ENCODE assay signal across 17 mouse cellular contexts in genomic region chr8:78426455-78426854, GRCm38 (mm10). TPM values are rescaled to one million over a fixed set of nuclear protein-coding genes. Genes with fewer than 3 reads are reported as not detected.
DNase-seq lines count a peak whose midpoint lies in the region; ATAC-seq lines count a peak whose summit lies in the region.
"Had no signal": no experiment of that assay in that cellular context is flagged by ENCODE, and none has a peak within 500 bp of the region (broad histone marks: within the 10 kb centered on the region; RNA-seq: fewer than 3 reads in every experiment).

No protein-coding gene starts in this region.

- H3K27ac ChIP-seq in intestine, embryonic 14.5 days (ENCODE audit: low read depth), result no peak overlapping the region
- no peak overlapping the region for H3K27ac ChIP-seq in intestine, embryonic 16.5 days (ENCODE audit: low read length)
- H3K27ac ChIP-seq in hindbrain, embryonic 12.5 days, result peak overlapping the region; percentile 79
- peak overlapping the region; percentile 73 for H3K27ac ChIP-seq in midbrain, embryonic 13.5 days
- H3K27ac ChIP-seq: heart, embryonic 10.5 days; liver, embryonic 14.5 days; macrophage had no signal

- no peak overlapping the region for H3K9ac ChIP-seq in intestine, embryonic 14.5 days (ENCODE audit: low read length)
- H3K9ac ChIP-seq in intestine, embryonic 16.5 days (ENCODE audit: low read depth, low read length), result no peak overlapping the region
- no peak overlapping the region for H3K9ac ChIP-seq in hindbrain, embryonic 12.5 days
- peak overlapping the region; percentile 24; the same call in 1 of the 2 replicates for H3K9ac ChIP-seq in midbrain, embryonic 13.5 days (replicated peaks)
- H3K9ac ChIP-seq: liver, embryonic 14.5 days had no signal

- no peaks in the 10 kb centered on the region for H3K9me3 ChIP-seq in intestine, embryonic 14.5 days (ENCODE audit: control insufficient read depth, low read length)
- no peaks in the 10 kb centered on the region for H3K9me3 ChIP-seq in intestine, embryonic 16.5 days (ENCODE audit: control insufficient read depth, low read length)
- H3K9me3 ChIP-seq in hindbrain, embryonic 12.5 days (replicated peaks), result no peaks in the 10 kb centered on the region
- no peaks in the 10 kb centered on the region for H3K9me3 ChIP-seq in midbrain, embryonic 13.5 days
- H3K9me3 ChIP-seq: heart, embryonic 10.5 days had no signal

- WGBS in intestine, embryonic 14.5 days, result under 1% methylated on average over 10 of the region's 10 CpGs
- WGBS in intestine, embryonic 16.5 days, result 1% methylated on average over 10 of the region's 10 CpGs
- WGBS in hindbrain, embryonic 12.5 days, result under 1% methylated on average over 10 of the region's 10 CpGs
- under 1% methylated on average over 10 of the region's 10 CpGs for WGBS in midbrain, embryonic 13.5 days

- H3K4me3 ChIP-seq in intestine, embryonic 14.5 days (ENCODE audit: low read depth, low read length), result no peak overlapping the region
- no peak overlapping the region for H3K4me3 ChIP-seq in intestine, embryonic 16.5 days (ENCODE audit: low read length)
- H3K4me3 ChIP-seq in hindbrain, embryonic 12.5 days, result peak overlapping the region; percentile 23
- H3K4me3 ChIP-seq in midbrain, embryonic 13.5 days (replicated peaks), result peak overlapping the region; percentile 28
- H3K4me3 ChIP-seq: heart, embryonic 10.5 days had no signal

- H3K36me3 ChIP-seq in intestine, embryonic 14.5 days (ENCODE audit: control insufficient read depth, insufficient read depth, low read length), result no peaks in the 10 kb centered on the region
- H3K36me3 ChIP-seq in intestine, embryonic 16.5 days (ENCODE audit: control insufficient read depth, insufficient read depth, low read length), result no peaks in the 10 kb centered on the region
- no peaks in the 10 kb centered on the region for H3K36me3 ChIP-seq in hindbrain, embryonic 12.5 days
- no peaks in the 10 kb centered on the region for H3K36me3 ChIP-seq in midbrain, embryonic 13.5 days
- H3K36me3 ChIP-seq: heart, embryonic 10.5 days had no signal

- H3K27me3 ChIP-seq in intestine, embryonic 14.5 days (replicated peaks; ENCODE audit: control insufficient read depth, insufficient read depth, low read length), result peaks cover 89% of the 10 kb centered on the region
- H3K27me3 ChIP-seq in intestine, embryonic 16.5 days (replicated peaks; ENCODE audit: control insufficient read depth, insufficient read depth, low read length), result peaks cover 34% of the 10 kb centered on the region
- peaks cover 81% of the 10 kb centered on the region for H3K27me3 ChIP-seq in hindbrain, embryonic 12.5 days
- peaks cover 88% of the 10 kb centered on the region for H3K27me3 ChIP-seq in midbrain, embryonic 13.5 days

- H3K4me2 ChIP-seq in intestine, embryonic 14.5 days (ENCODE audit: low read length), result no peak overlapping the region
- H3K4me2 ChIP-seq in intestine, embryonic 16.5 days (ENCODE audit: low read depth, low read length), result no peak overlapping the region
- H3K4me2 ChIP-seq in hindbrain, embryonic 12.5 days (replicated peaks), result peak overlapping the region; percentile 48
- H3K4me2 ChIP-seq in midbrain, embryonic 13.5 days (replicated peaks), result peak overlapping the region; percentile 44

- peak; percentile 53 for DNase-seq in intestine, embryonic 14.5 days (ENCODE audit: low spot score)
- no peak for DNase-seq in lung, postnatal 10 days
- no peak for DNase-seq in spleen, postnatal 4 days (ENCODE audit: low spot score in 2 of 2)
- no peak for DNase-seq in gastrocnemius, postnatal 10 days
- DNase-seq: adrenal gland, postnatal 36 days; cerebellum, adult 11 months; kidney, postnatal 10 days; right cerebral cortex, postnatal 25 days; thymus, postnatal 14 days had no signal

- no peaks in the 10 kb centered on the region for H3K4me1 ChIP-seq in intestine, embryonic 14.5 days (replicated peaks; ENCODE audit: control insufficient read depth, insufficient read depth, low read length)
- H3K4me1 ChIP-seq in intestine, embryonic 16.5 days (ENCODE audit: control insufficient read depth, insufficient read depth, low read length), result no peaks in the 10 kb centered on the region
- H3K4me1 ChIP-seq in hindbrain, embryonic 12.5 days, result peaks cover 17% of the 10 kb centered on the region
- peaks cover 23% of the 10 kb centered on the region for H3K4me1 ChIP-seq in midbrain, embryonic 13.5 days (replicated peaks)
- H3K4me1 ChIP-seq: heart, embryonic 10.5 days had no signal

- no peak for ATAC-seq in intestine, embryonic 14.5 days (replicated peaks; ENCODE audit: low FRiP score, low TSS enrichment, low read depth)
- ATAC-seq in intestine, embryonic 16.5 days, result no peak
- peak; percentile 75 for ATAC-seq in hindbrain, embryonic 12.5 days (ENCODE audit: low FRiP score)
- ATAC-seq in midbrain, embryonic 13.5 days, result peak; percentile 73

RNA-seq across cellular contexts. Expression of gene Pou4f2, which starts 10.0 kb away (rescaled TPM):
- polyA plus RNA-seq in intestine, embryonic 14.5 days (2014; fragmentation: Nextera tagmentation; extraction: Ambion mirVana), result not detected in 2 replicates
- not detected in 2 replicates for polyA plus RNA-seq in intestine, embryonic 16.5 days (2015; fragmentation: Nextera tagmentation; extraction: Ambion mirVana)
- polyA plus RNA-seq in hindbrain, embryonic 12.5 days (2016; fragmentation: Nextera tagmentation; extraction: Ambion mirVana), result 2.6 and 5.0 TPM in 2 replicates
- 8.0 and 9.9 TPM in 2 replicates for polyA plus RNA-seq in midbrain, embryonic 13.5 days (2015; fragmentation: Nextera tagmentation; extraction: Ambion mirVana)
- total RNA-seq in gastrocnemius, postnatal 10 days (2021), result not detected
- total RNA-seq: adrenal gland, postnatal 36 days; left cerebral cortex, postnatal 10 days had no signal
- polyA plus RNA-seq: heart, embryonic 10.5 days; liver, embryonic 14.5 days; macrophage; stomach, embryonic 14.5 days had no signal

Comparison
In these comparisons a context has a peak if more than half of its experiments do, and no peak if none do; other contexts are left out.
1. ATAC-seq: peak in hindbrain, embryonic 12.5 days (single experiment) and midbrain, embryonic 13.5 days (single experiment); none in intestine, embryonic 14.5 days (single experiment) and intestine, embryonic 16.5 days (single experiment).
2. H3K27ac ChIP-seq: peak in hindbrain, embryonic 12.5 days (single experiment) and midbrain, embryonic 13.5 days (single experiment); none in intestine, embryonic 14.5 days (single experiment) and intestine, embryonic 16.5 days (single experiment).
3. H3K4me2 ChIP-seq: peak in hindbrain, embryonic 12.5 days (single experiment) and midbrain, embryonic 13.5 days (single experiment); none in intestine, embryonic 14.5 days (single experiment) and intestine, embryonic 16.5 days (single experiment).
4. H3K4me3 ChIP-seq: peak in hindbrain, embryonic 12.5 days (single experiment) and midbrain, embryonic 13.5 days (single experiment); none in intestine, embryonic 14.5 days (single experiment) and intestine, embryonic 16.5 days (single experiment).